Mouse (Mus musculus) ES-E14 (cell line): ENCODE results near the gene Mpp2. TPM values are rescaled to one million over a fixed set of nuclear protein-coding genes. Genes with fewer than 3 reads are reported as not detected.

Source experiments
- DNase-seq: peaks from one replicate; pipeline ENCODE4 v3.0.0-alpha.2; 2013; ENCODE audit warnings: low read depth, low spot score
- H3K27ac ChIP-seq: 2 replicates; pipeline ENCODE4 v1.5.1; 2012; ENCODE audit warnings: low read depth, mild to moderate bottlenecking, low read length, moderate library complexity, mixed read lengths; ENCODE audit not compliant: poor library complexity, insufficient read depth, severe bottlenecking
- H3K36me3 ChIP-seq: 2 replicates; pipeline ENCODE4 v1.6.1; 2012; ENCODE audit warnings: mild to moderate bottlenecking, low read length, moderate library complexity, mixed read lengths; ENCODE audit not compliant: control insufficient read depth, poor library complexity, insufficient read depth, severe bottlenecking
- H3K4me1 ChIP-seq, 2 experiments: fragments of 150-350 bp in 1 of 2; sonication (generic) in 1 of 2; 2 replicates each; pipeline ENCODE4 v1.6.1; 2012; ENCODE audit warnings: low read length in 2 of 2, mild to moderate bottlenecking in 1 of 2, mixed read lengths in 1 of 2; ENCODE audit not compliant: control insufficient read depth in 2 of 2, insufficient read depth in 2 of 2, poor library complexity in 1 of 2
- H3K4me3 ChIP-seq, 2 experiments: fragments of 150-350 bp in 1 of 2; sonication (generic) in 1 of 2; 2 replicates each; pipeline ENCODE4 v1.5.1; 2012; ENCODE audit warnings: low read length in 2 of 2, low read depth in 1 of 2, mild to moderate bottlenecking in 1 of 2, mixed read lengths in 1 of 2; ENCODE audit not compliant: insufficient read depth in 1 of 2, poor library complexity in 1 of 2, severe bottlenecking in 1 of 2
- H3K9ac ChIP-seq: 2 replicates; pipeline ENCODE4 v1.6.1; 2012; ENCODE audit warnings: low read depth, mild to moderate bottlenecking, low read length, mixed read lengths; ENCODE audit not compliant: poor library complexity, insufficient read depth, severe bottlenecking
- H3K9me3 ChIP-seq: fragments of 150-350 bp; sonication (generic); 2 replicates; pipeline ENCODE4 v1.6.1; 2012; ENCODE audit warnings: low read depth, mild to moderate bottlenecking, low read length; ENCODE audit not compliant: control insufficient read depth, insufficient read depth
- CHD2 ChIP-seq: IDR thresholded peaks from 2 replicates; pipeline ENCODE4 v1.6.1; 2014; ENCODE audit warnings: mild to moderate bottlenecking, low read depth, low read length, inconsistent platforms
- HCFC1 ChIP-seq: IDR thresholded peaks from 2 replicates; pipeline ENCODE4 v1.6.1; 2012; ENCODE audit warnings: low read length, inconsistent platforms, borderline replicate concordance; ENCODE audit not compliant: insufficient read depth
- MAFK ChIP-seq: IDR thresholded peaks from 2 replicates; pipeline ENCODE4 v1.6.1; 2014; ENCODE audit warnings: mild to moderate bottlenecking, low read depth, low read length, inconsistent platforms; ENCODE audit not compliant: insufficient read depth
- ZC3H11A ChIP-seq: IDR thresholded peaks from 2 replicates; pipeline ENCODE4 v1.6.1; 2012; ENCODE audit warnings: low read depth, mild to moderate bottlenecking, inconsistent platforms, low read length, borderline replicate concordance
- ZNF384 ChIP-seq: IDR thresholded peaks from 2 replicates; pipeline ENCODE4 v1.6.1; 2012; ENCODE audit warnings: low read depth, low read length, inconsistent platforms
- in situ Hi-C, 2 experiments: fragments of 600-800 bp; cut with MboI; formaldehyde crosslinking; loops; one replicate each; pipeline ENCODE4 v1.15.1; 2025; ENCODE audit warnings: low sequenced_read_pairs in 2 of 2, inconsistent platforms in 1 of 2; ENCODE audit not compliant: unreplicated experiment in 2 of 2
- total RNA-seq: library from RNA; depleted of rRNA; stranded (reverse); fragments of 300-350 nt; gene quantifications from 2 replicates; pipeline ENCODE4 v1.2.3, GENCODE M21; 2012

Mpp2 gene
- total RNA-seq, 1 experiment: 0.94 TPM

DNA sequence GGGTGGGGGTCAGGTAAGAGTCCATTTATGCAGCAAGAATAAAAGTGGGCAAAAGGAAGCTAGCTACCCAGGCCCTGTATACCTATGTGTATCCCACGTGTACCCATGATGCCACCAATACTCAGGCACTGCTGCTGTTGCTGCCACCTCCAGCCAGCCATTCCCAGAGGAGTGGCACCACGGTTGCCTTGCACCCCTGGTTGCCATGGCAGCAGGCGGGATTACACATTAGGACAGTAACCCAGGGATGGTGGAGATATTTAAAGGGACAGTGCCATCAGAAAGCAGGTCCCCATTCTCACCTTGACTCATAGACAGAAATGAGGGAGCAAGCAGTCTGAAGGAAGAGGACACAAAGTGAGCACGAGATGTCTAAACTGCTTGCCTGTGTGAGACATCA, 5.1 kb downstream of the Mpp2 start:
- Histone ChIP-seq H3K9ac (no peak overlapping the region), H3K36me3 (no peaks in the 10 kb centered on the region), H3K4me1 (peaks cover 0 to 2% of the 10 kb centered on the region in 2 experiments; a peak in 2 of 4 replicates), H3K27ac (no peak overlapping the region), H3K4me3 (no peak overlapping the region), H3K9me3 (no peaks in the 10 kb centered on the region)
- in situ Hi-C loops: no loop called here
- DNase-seq: no peak
- TF ChIP-seq HCFC1 (no peak), CHD2 (no peak), ZNF384 (no peak), MAFK (no peak), ZC3H11A (no peak)

DNA sequence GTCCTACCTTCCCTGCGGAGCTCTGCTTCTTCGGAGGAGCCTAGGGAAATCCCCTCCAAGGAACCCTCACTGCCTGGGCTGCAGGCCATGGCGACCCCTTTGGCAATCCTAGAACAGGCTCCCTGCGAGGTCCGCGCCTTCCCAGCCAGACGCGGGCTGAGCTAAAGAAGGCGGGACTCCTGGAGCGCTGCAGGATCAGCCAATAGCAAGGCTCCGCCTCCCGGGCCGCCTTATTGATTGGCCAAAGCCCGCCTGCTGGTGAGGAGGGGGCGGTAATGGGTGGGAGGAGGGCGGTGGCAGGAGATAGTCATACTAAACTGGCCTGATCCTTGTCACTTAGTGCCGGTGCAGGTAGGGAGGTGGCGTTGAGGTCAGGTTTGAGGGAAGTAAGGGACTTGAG, 6.0 kb downstream of the Mpp2 start:
- H3K36me3 ChIP-seq: no peaks in the 10 kb centered on the region
- H3K9me3 ChIP-seq: no peaks in the 10 kb centered on the region
- peak; percentile 79 for DNase-seq
- H3K4me1 ChIP-seq: peaks cover 0 to 2% of the 10 kb centered on the region in 2 experiments; a peak in 1 of 4 replicates
- no peak overlapping the region for H3K9ac ChIP-seq
- in situ Hi-C loops: no loop called here
- H3K27ac ChIP-seq: no peak overlapping the region
- TF ChIP-seq MAFK (no peak), HCFC1 (no peak), ZC3H11A (no peak), CHD2 (peak; percentile 72)
- H3K4me3 ChIP-seq: peak overlapping the region; percentile 6 to 77; a peak in 3 of 4 replicates

DNA sequence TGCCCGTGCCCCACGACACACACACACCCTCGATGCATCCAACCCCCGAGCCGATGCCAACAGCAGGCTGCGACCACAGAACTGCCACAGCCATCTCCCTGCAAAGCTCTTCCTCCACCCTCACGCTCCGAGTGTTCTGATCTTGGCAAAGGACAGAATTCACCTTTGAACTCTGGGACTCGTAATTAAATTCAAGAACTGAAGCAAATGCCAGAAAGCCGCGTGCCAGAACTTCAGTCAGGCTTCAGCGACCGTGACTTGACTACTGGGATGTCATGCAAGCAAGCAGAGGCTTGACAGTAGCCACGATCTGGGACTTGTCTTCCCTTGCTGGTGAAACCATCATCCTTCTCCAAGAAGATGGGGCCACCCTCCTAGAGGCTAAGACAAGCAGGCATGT, 14.6 kb downstream of the Mpp2 start:
- TF ChIP-seq ZNF384: no peak
- no peak for TF ChIP-seq HCFC1
- Histone ChIP-seq H3K4me1 (peaks cover 0 to 2% of the 10 kb centered on the region in 2 experiments; a peak in 2 of 4 replicates), H3K4me3 (no peak overlapping the region), H3K9me3 (no peaks in the 10 kb centered on the region), H3K36me3 (no peaks in the 10 kb centered on the region), H3K9ac (no peak overlapping the region), H3K27ac (no peak overlapping the region)
- no peak for DNase-seq
- in situ Hi-C loops: no loop called here

DNA sequence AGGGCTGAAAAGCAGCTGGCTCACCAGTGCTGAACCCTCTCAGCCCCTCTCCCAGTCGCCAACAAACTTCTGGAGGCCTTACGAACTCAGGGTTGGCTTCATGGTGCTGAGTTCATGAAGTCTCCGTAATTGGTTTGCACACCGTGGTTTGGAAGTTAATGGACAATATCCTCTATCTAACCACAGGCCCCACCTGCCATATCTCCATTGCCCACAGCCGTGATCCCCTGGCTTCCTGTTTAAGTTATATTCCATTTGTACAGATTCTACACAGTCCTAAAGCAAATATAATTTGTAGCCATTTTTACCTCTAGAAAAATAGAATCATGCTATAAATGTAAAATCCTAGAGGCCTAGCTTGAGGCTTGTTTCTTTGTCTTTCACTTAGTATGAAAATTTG, 15.6 kb downstream of the Mpp2 start:
- H3K9ac ChIP-seq: no peak overlapping the region
- in situ Hi-C loops: no loop called here
- peaks cover 0 to 2% of the 10 kb centered on the region in 2 experiments; a peak in 2 of 4 replicates for H3K4me1 ChIP-seq
- no peak for TF ChIP-seq ZC3H11A
- no peak for TF ChIP-seq CHD2
- TF ChIP-seq ZNF384: no peak
- TF ChIP-seq HCFC1: no peak
- TF ChIP-seq MAFK: no peak
- no peak for DNase-seq
- H3K4me3 ChIP-seq: no peak overlapping the region
- no peak overlapping the region for H3K27ac ChIP-seq
- H3K9me3 ChIP-seq: no peaks in the 10 kb centered on the region
- H3K36me3 ChIP-seq: no peaks in the 10 kb centered on the region

DNA sequence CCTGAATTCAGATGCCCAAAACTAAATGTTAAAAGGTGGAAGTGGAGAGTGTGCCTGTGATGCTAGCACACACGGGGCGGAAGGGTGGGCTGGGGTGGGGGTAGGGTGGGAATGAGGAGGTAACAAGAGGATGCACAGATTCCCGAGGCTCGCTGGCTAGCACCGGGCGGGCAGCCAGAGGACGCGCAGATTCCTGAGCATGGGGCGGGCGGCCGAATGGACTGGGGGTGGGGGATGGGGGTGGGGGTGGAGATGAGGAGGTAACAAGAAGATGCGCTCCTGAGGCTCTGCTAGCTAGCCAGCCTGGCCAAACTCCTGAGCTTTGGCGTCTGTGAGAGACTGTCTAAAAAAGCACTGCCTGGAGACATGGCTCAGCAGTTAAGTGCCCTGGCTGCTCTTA, 17.9 kb downstream of the Mpp2 start:
- Histone ChIP-seq H3K27ac (no peak overlapping the region), H3K9me3 (no peaks in the 10 kb centered on the region), H3K4me3 (no peak overlapping the region), H3K4me1 (peaks cover 0 to 2% of the 10 kb centered on the region in 2 experiments; a peak in 2 of 4 replicates), H3K9ac (no peak overlapping the region), H3K36me3 (no peaks in the 10 kb centered on the region)
- TF ChIP-seq ZC3H11A (no peak), MAFK (no peak), HCFC1 (no peak), CHD2 (no peak), ZNF384 (no peak)
- DNase-seq: no peak
- in situ Hi-C loops: no loop called here
